Mouse (Mus musculus): Measurements from ENCODE around the gene Entpd3. TPM values are rescaled to one million over a fixed set of nuclear protein-coding genes. Genes with fewer than 3 reads are reported as not detected.

Gene Entpd3
- 0.05 TPM in 1 of 2 replicates, not detected in the other for polyA plus RNA-seq (2015; fragmentation: Nextera tagmentation; extraction: Ambion mirVana)

- peaks cover 23% of the 10 kb centered on the region for H3K27me3 ChIP-seq (ENCODE audit: control insufficient read depth, insufficient read depth, low read depth, low read length)
- no peaks in the 10 kb centered on the region for H3K9me3 ChIP-seq (replicated peaks; ENCODE audit: control insufficient read depth, low read length)
- H3K36me3 ChIP-seq (ENCODE audit: control insufficient read depth, insufficient read depth): no peaks in the 10 kb centered on the region
- ATAC-seq (ENCODE audit: low read depth): peak; percentile 24; the same call in 1 of the 2 replicates
- WGBS (ENCODE audit: insufficient replicate concordance): 3% methylated on average over 31 of the region's 31 CpGs
- H3K4me1 ChIP-seq (ENCODE audit: control insufficient read depth, low read depth, low read length): no peaks in the 10 kb centered on the region; the same call in 1 of the 2 replicates
- peak within 1 kb of the TSS; percentile 60 for H3K4me2 ChIP-seq (ENCODE audit: low read depth, low read length)
- H3K4me3 ChIP-seq (ENCODE audit: low read depth, low read length): peak within 1 kb of the TSS; percentile 44
- H3K9ac ChIP-seq (ENCODE audit: low read depth, low read length): no peak within 1 kb of the TSS
- no peak within 1 kb of the TSS for H3K27ac ChIP-seq (ENCODE audit: low read length)
These were observed at the start of gene Entpd3 for GRCm38 (mm10) chr9:120539662-120540251. Gene Entpd3, plus strand, starts transcription at chr9:120539818.

GRCm38 (mm10) chr9:120491509-120491908 is 48.1 kb upstream of the Entpd3 start:
- no peak overlapping the region for H3K9ac ChIP-seq (ENCODE audit: low read depth, low read length)

GRCm38 (mm10) chr9:120492010-120492399 is 47.6 kb upstream of the Entpd3 start, which contains the start of gene Eif1b:
Gene Eif1b, plus strand, starts transcription at chr9:120492232.
- peaks cover 17% of the 10 kb centered on the region for H3K4me1 ChIP-seq (ENCODE audit: control insufficient read depth, low read depth, low read length)
- H3K27ac ChIP-seq (ENCODE audit: low read length): peak within 1 kb of the TSS; percentile 90
- no peaks in the 10 kb centered on the region for H3K9me3 ChIP-seq (replicated peaks; ENCODE audit: control insufficient read depth, low read length)
- peak within 1 kb of the TSS; percentile 92 for H3K4me2 ChIP-seq (ENCODE audit: low read depth, low read length)
- peak within 1 kb of the TSS; percentile 90 for H3K9ac ChIP-seq (ENCODE audit: low read depth, low read length)
- H3K27me3 ChIP-seq (ENCODE audit: control insufficient read depth, insufficient read depth, low read depth, low read length): peaks cover 2% of the 10 kb centered on the region; the same call in 1 of the 2 replicates
- WGBS (ENCODE audit: insufficient replicate concordance): 5% methylated on average over 19 of the region's 19 CpGs
- peaks cover 22% of the 10 kb centered on the region for H3K36me3 ChIP-seq (ENCODE audit: control insufficient read depth, insufficient read depth)
- peak; percentile 19; the same call in 1 of the 2 replicates for ATAC-seq (ENCODE audit: low read depth)
- H3K4me3 ChIP-seq (ENCODE audit: low read depth, low read length): peak within 1 kb of the TSS; percentile 85

More at GRCm38 (mm10) chr9:120491509-120491908, 48.1 kb upstream of the Entpd3 start:
- Histone ChIP-seq H3K27me3 (ENCODE audit: control insufficient read depth, insufficient read depth, low read depth, low read length) (peaks cover 2% of the 10 kb centered on the region; the same call in 1 of the 2 replicates), H3K4me3 (ENCODE audit: low read depth, low read length) (no peak overlapping the region; the same call in 1 of the 2 replicates), H3K9me3 (replicated peaks; ENCODE audit: control insufficient read depth, low read length) (no peaks in the 10 kb centered on the region), H3K36me3 (ENCODE audit: control insufficient read depth, insufficient read depth) (peaks cover 22% of the 10 kb centered on the region), H3K27ac (ENCODE audit: low read length) (no peak overlapping the region), H3K4me1 (ENCODE audit: control insufficient read depth, low read depth, low read length) (peaks cover 17% of the 10 kb centered on the region), H3K4me2 (ENCODE audit: low read depth, low read length) (peak overlapping the region; percentile 92; the same call in 1 of the 2 replicates)
- 69% methylated on average over 3 of the region's 3 CpGs for WGBS (ENCODE audit: insufficient replicate concordance)
- no peak for ATAC-seq (ENCODE audit: low read depth)

- Histone ChIP-seq H3K4me3 (ENCODE audit: low read depth, low read length) (peak overlapping the region; percentile 85), H3K36me3 (ENCODE audit: control insufficient read depth, insufficient read depth) (peaks cover 22% of the 10 kb centered on the region), H3K9ac (ENCODE audit: low read depth, low read length) (peak overlapping the region; percentile 90), H3K27ac (ENCODE audit: low read length) (peak overlapping the region; percentile 90), H3K27me3 (ENCODE audit: control insufficient read depth, insufficient read depth, low read depth, low read length) (peaks cover 2% of the 10 kb centered on the region; the same call in 1 of the 2 replicates), H3K9me3 (replicated peaks; ENCODE audit: control insufficient read depth, low read length) (no peaks in the 10 kb centered on the region), H3K4me1 (ENCODE audit: control insufficient read depth, low read depth, low read length) (peaks cover 17% of the 10 kb centered on the region), H3K4me2 (ENCODE audit: low read depth, low read length) (peak overlapping the region; percentile 92)
- WGBS (ENCODE audit: insufficient replicate concordance): under 1% methylated on average over 97 of the region's 97 CpGs
- ATAC-seq (ENCODE audit: low read depth): peak; percentile 86
These were observed 46.9 kb upstream of the Entpd3 start for GRCm38 (mm10) chr9:120492400-120493351.

GRCm38 (mm10) chr9:120493781-120494180 is 45.8 kb upstream of the Entpd3 start:
- H3K36me3 ChIP-seq (ENCODE audit: control insufficient read depth, insufficient read depth): peaks cover 22% of the 10 kb centered on the region
- 50% methylated on average over 12 of the region's 12 CpGs for WGBS (ENCODE audit: insufficient replicate concordance)
- H3K27ac ChIP-seq (ENCODE audit: low read length): peak overlapping the region; percentile 90
- peak overlapping the region; percentile 90 for H3K9ac ChIP-seq (ENCODE audit: low read depth, low read length)
- no peaks in the 10 kb centered on the region for H3K9me3 ChIP-seq (replicated peaks; ENCODE audit: control insufficient read depth, low read length)
- no peaks in the 10 kb centered on the region for H3K27me3 ChIP-seq (ENCODE audit: control insufficient read depth, insufficient read depth, low read depth, low read length)
- no peak for ATAC-seq (ENCODE audit: low read depth)
- H3K4me1 ChIP-seq (ENCODE audit: control insufficient read depth, low read depth, low read length): peaks cover 17% of the 10 kb centered on the region
- H3K4me3 ChIP-seq (ENCODE audit: low read depth, low read length): peak overlapping the region; percentile 85
- H3K4me2 ChIP-seq (ENCODE audit: low read depth, low read length): peak overlapping the region; percentile 92

- whole genome bisulfite sequencing (ENCODE audit: insufficient replicate concordance): 1% methylated on average over 3 of the region's 3 CpGs
- no peak for ATAC-seq (ENCODE audit: low read depth)
These were observed 42.9 kb upstream of the Entpd3 start for GRCm38 (mm10) chr9:120496691-120497090.

GRCm38 (mm10) chr9:120497983-120498382 is 41.6 kb upstream of the Entpd3 start:
- ATAC-seq (ENCODE audit: low read depth): no peak
- Histone ChIP-seq H3K4me3 (ENCODE audit: low read depth, low read length) (no peak overlapping the region), H3K4me1 (ENCODE audit: control insufficient read depth, low read depth, low read length) (peaks cover 12% of the 10 kb centered on the region), H3K9me3 (replicated peaks; ENCODE audit: control insufficient read depth, low read length) (no peaks in the 10 kb centered on the region), H3K9ac (ENCODE audit: low read depth, low read length) (no peak overlapping the region), H3K36me3 (ENCODE audit: control insufficient read depth, insufficient read depth) (peaks cover 22% of the 10 kb centered on the region), H3K27me3 (ENCODE audit: control insufficient read depth, insufficient read depth, low read depth, low read length) (no peaks in the 10 kb centered on the region), H3K4me2 (ENCODE audit: low read depth, low read length) (no peak overlapping the region), H3K27ac (ENCODE audit: low read length) (no peak overlapping the region)
- WGBS (ENCODE audit: insufficient replicate concordance): 79% methylated on average over 5 of the region's 5 CpGs

More at GRCm38 (mm10) chr9:120496691-120497090, 42.9 kb upstream of the Entpd3 start:
- Histone ChIP-seq H3K4me2 (ENCODE audit: low read depth, low read length) (no peak overlapping the region), H3K9me3 (replicated peaks; ENCODE audit: control insufficient read depth, low read length) (no peaks in the 10 kb centered on the region), H3K27me3 (ENCODE audit: control insufficient read depth, insufficient read depth, low read depth, low read length) (no peaks in the 10 kb centered on the region), H3K4me1 (ENCODE audit: control insufficient read depth, low read depth, low read length) (peaks cover 17% of the 10 kb centered on the region), H3K9ac (ENCODE audit: low read depth, low read length) (no peak overlapping the region), H3K27ac (ENCODE audit: low read length) (no peak overlapping the region), H3K4me3 (ENCODE audit: low read depth, low read length) (no peak overlapping the region), H3K36me3 (ENCODE audit: control insufficient read depth, insufficient read depth) (peaks cover 22% of the 10 kb centered on the region)

- Histone ChIP-seq H3K4me1 (ENCODE audit: control insufficient read depth, low read depth, low read length) (no peaks in the 10 kb centered on the region; the same call in none of the 2 replicates), H3K27ac (ENCODE audit: low read length) (no peak overlapping the region), H3K4me3 (ENCODE audit: low read depth, low read length) (no peak overlapping the region), H3K27me3 (ENCODE audit: control insufficient read depth, insufficient read depth, low read depth, low read length) (no peaks in the 10 kb centered on the region), H3K9me3 (replicated peaks; ENCODE audit: control insufficient read depth, low read length) (0 out of 2 replicates have a peak, but pooled peaks cover under 1% of the 10 kb centered on the region), H3K9ac (ENCODE audit: low read depth, low read length) (no peak overlapping the region), H3K36me3 (ENCODE audit: control insufficient read depth, insufficient read depth) (no peaks in the 10 kb centered on the region; the same call in 1 of the 2 replicates), H3K4me2 (ENCODE audit: low read depth, low read length) (no peak overlapping the region)
- no peak for ATAC-seq (ENCODE audit: low read depth)
- WGBS (ENCODE audit: insufficient replicate concordance): 18% methylated on average over 10 of the region's 10 CpGs
These were observed 38.3 kb upstream of the Entpd3 start for GRCm38 (mm10) chr9:120501191-120501902.

Data from liver, embryonic 16.5 days (tissue).